Mouse (Mus musculus) G1E (cell line): Measurements from ENCODE around the gene Slc24a3.

ENCODE experiments used
- CTCF ChIP-seq: IDR thresholded peaks from 2 replicates; pipeline ENCODE4 v1.5.1; 2012; ENCODE audit warnings: low read depth, low read length, inconsistent platforms, mixed read lengths
- GATA1 ChIP-seq: IDR thresholded peaks from 2 replicates; pipeline ENCODE4 v1.6.1; 2012; ENCODE audit warnings: borderline replicate concordance, low read length, inconsistent platforms, mixed read lengths
- POLR2AphosphoS5 ChIP-seq: IDR thresholded peaks from 2 replicates; pipeline ENCODE4 v1.6.1; 2012; ENCODE audit warnings: low read depth, low read length, inconsistent platforms; ENCODE audit not compliant: insufficient replicate concordance
- TAL1 ChIP-seq: conservative IDR thresholded peaks from 2 replicates; pipeline ENCODE4 v1.6.1; 2012; ENCODE audit warnings: low read depth, low read length, inconsistent platforms, mixed read lengths

DNA sequence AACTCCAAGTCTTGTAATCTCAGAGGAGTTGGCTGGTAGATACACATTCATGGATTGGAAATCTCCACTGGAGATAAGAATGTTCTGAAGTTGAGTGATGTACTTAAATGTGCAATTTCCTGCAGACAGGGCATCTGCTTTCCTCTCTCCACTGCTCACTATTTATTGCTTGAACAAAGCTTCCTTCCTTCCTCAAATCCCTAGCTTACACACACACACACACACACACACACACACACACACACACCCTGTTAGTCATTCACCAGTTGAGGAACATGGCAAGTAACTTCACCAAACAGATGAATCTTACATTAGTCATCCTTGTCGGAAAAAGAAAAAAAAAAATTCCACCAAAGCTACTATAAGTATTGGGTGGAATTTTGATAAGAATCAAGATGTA lies 8.6 kb upstream of the Slc24a3 start:
- TF ChIP-seq GATA1, result no peak
- no peak for TF ChIP-seq CTCF
- no peak for TF ChIP-seq TAL1
- no peak for TF ChIP-seq POLR2AphosphoS5
